Mouse (Mus musculus) megakaryocyte, embryonic 14.5 days (primary cell): Measurements from ENCODE around the gene Ulk3.

Source experiments
- FLI1 ChIP-seq: IDR thresholded peaks from 2 replicates; pipeline ENCODE4 v1.6.1; 2012; ENCODE audit warnings: low read length, inconsistent platforms, mixed read lengths
- GATA1 ChIP-seq: IDR thresholded peaks from 3 replicates; pipeline ENCODE4 v1.6.1; 2012; ENCODE audit warnings: mixed read lengths, low read length, inconsistent platforms, borderline replicate concordance

DNA sequence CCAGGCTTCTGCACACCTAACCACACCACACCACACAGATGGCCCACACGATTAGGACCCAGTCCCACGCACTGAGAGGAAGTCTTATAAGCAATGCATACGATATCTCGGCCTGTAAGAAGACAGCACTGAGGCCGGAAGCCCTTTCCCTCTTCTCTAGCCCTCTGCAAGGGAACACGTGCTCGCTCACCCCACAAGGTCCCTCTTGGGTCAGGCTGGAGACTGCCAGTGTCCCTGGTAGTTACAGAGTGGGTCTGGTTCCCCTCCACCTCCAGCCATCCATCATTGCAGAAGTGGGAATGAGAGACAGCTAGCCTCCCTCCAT is 54.6 kb downstream of the Ulk3 start:
- TF ChIP-seq GATA1 (peak; percentile 73; the same call in 1 of the 3 replicates), FLI1 (no peak)
